Mouse (Mus musculus) MN1 (cell line): ENCODE measurements around the gene Zfp458.
A peak's percentile ranks its signal among the peaks of the same experiment; 100 is the strongest.

Source experiments
- DNase-seq: peaks from one replicate; pipeline ENCODE4 v3.0.0-alpha.2; 2016; ENCODE audit warnings: low spot score

Zfp458 gene

DNA sequence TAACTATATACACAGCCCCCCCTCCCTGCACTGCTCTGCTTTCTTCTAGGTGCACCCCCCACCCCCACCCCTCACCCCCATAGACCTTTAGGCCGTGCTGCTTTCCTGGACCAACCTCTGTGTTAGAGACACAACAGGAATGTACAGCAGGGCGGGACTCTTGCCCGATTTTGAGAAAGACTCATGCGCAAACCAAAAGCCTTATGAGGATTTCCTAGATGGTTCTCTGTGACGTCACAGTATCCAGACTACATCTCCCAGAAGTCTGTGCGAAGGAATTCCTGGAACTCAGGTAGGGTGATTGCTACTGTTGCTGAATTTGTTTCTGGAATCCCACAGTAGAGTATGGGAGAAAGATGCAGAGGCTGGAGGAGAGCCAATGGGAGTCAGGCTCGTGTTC is at the start of gene Zfp458:
Zfp458 (minus strand) TSS at position 153 of the 400 bp plus-strand sequence.
- DNase-seq = no peak

DNA sequence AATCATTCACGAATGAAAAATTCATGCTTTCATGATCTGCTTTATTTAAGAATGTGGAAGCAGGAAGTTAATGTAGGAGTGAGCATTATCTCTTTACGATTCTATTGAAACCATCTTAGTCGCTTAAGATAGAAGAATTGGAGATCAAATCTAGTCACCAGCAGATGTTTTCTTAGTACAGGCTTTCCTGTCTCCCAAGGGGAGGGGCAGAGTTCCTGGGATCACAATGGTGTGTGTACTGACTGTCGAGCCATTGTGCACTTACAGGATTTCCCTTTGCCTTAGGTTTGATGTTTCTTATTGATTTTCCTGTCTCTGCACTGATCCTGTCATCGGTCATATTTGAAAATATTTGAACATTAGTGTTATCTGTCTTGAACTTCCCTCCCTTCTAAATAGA is 28.5 kb upstream of the Zfp458 start:
- peak; percentile 23 for DNase-seq

DNA sequence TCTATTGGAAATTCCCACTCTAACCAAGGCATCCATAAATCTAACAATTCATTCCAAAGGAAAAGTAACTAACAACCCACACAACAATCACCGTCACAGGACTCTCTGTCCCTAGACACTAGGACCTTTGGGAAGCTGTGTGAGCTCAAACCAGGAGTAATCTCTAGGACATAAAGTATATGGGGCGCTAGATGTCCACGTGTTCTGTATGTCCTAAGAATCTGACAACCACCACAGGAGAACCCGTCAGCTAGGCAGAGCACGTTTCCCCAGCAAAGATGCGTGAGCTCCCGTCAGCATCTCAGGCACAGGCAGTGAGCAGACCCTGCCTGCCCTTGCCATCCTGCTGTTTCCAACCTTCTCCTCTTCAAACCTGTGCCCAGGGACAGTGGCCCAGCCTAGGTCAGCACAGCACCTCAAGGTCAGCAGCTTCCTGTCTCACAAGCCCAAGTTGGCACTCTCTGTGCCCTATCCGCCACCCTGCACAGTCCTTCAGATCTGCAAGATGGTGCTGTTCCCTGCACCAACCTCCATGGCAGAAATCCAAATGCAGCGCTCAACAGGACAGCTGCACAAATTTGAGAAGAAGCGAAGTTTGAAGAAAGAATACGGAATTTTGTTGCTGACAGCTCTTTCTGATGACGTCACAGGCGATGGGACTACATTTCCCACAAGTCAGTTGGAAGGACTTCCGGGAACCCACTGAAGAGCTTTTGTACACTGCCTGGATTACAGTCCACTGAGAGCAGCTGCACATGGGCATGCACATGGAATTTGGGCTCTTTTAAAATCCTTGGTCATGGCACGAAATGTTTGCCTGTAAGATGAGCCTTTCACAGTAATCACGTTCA is 27.8 kb upstream of the Zfp458 start, which contains the start of gene Zfp457:
Zfp457 (minus strand) TSS at position 664 of the 851 bp plus-strand sequence.
- peak; percentile 93 for DNase-seq

DNA sequence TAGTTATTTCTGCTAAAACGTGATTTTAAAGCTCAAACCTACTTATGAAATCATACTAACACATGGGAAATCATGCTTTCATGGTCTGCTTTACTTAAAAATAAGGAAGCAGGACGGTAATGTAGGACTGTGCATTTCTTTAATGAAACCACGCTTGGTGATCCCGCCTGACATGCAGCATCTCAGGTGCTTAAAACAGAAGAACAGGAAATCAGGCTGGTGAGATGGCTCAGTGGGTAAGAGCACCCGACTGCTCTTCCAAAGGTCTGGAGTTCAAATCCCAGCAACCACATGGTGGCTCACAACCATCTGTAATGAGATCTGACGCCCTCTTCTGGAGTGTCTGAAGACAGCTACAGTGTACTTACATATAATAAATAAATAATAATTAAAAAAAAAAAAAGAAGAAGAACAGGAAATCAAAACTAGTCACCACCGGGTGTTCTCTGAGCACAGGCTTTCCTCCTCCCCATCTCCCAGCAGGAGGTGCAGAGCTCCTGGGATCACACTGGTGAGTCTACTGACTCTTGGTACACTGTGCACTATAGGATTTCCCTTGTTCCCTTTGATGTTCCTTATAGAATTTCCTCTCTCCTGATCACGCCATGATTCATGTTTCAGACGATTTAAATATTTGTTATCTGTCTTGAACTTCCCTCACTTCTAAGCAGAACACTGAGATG is 8.7 kb downstream of the Zfp458 start:
- peak; percentile 9 for DNase-seq

DNA sequence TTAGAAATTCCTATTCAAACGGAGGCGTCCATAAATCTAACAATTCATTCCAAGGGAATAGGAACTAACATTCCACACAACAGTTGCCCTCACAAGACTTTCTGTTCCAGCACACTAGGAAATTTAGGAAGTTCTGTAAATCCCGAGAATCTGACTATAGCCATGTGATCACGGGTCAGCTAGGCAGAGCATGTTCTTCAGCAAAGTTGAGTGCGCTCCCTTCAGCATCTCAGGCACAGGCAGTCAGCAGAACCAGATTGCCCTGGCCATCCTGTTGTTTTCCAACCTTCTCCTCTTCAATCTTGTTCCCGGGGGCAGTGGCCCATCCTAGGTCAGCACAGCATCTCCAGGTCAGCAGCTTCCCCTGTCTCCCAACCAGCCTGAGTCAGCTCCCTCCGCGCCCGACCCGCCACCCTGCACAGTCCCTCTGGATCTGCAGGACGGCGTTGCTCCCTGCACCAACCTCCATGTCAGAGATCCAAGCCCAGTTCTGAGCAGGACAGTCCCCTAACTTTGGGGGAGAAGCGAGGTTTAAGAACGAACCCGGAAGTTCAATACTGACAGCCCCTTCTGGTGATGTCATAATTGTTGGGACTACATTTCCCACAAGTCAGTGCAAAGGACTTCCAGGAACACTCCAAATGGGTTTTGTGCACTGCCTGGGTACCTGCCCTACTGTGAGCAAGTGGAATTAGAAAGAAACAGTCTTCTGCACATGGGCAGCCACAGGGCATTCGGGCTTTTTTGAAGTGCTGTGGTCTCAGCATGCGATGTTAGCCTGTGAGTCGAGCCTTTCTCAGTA is 9.5 kb downstream of the Zfp458 start:
- peak; percentile 80 for DNase-seq

DNA sequence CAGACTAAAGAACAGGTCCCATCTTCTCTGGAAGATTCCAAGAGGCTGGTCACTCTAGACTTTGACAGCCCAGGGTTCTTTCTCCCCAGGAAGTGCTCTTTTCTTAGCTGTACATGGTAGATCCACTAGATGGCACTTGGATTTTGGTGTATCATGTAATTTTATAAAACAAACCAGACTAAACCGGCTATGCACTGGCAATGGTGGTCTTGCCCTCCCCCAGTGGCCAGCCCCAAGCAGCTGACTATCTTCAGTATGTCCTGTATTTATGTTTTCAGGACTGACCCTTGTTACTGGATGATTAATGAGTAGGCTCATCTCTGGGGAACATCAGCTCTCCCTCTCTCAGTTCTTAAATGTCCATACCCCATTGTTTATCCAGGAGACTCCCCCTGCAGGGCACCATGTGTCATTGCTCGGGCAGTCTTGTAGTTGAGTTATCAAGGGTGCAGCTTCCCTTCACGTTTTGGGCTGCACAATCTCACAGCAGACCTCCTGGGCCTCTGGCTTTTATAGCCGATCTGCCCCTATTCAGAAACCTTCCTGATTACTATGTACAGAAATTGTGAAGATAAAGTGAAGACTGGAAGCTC is 64.2 kb downstream of the Zfp458 start:
- no peak for DNase-seq
